Mouse (Mus musculus): Measurements from ENCODE around the gene Zfyve28. TPM values are rescaled to one million over a fixed set of nuclear protein-coding genes. Genes with fewer than 3 reads are reported as not detected.

Gene Zfyve28
- 10 to 100 TPM in 12 of 26 experiments, 1 to 10 TPM in 13, under 1 TPM in 1; 0.49 to 89.2 (median 7.3) TPM for total RNA-seq (2018; cell fraction: chromatin; rRNA removed)
- total RNA-seq (2018; cell fraction: cytosol; rRNA removed), result 1 to 10 TPM in 16 of 26 experiments, under 1 TPM in 10; 0.56 to 9.1 (median 1.9) TPM
- total RNA-seq (2018; cell fraction: nucleus; rRNA removed), result 10 to 100 TPM in 9 of 26 experiments, 1 to 10 TPM in 12, under 1 TPM in 5; 0.23 to 35.5 (median 2.8) TPM
- polyA plus RNA-seq (2018), result 3.7 to 7.8 TPM (median 6.6 TPM) in 3 replicates

DNA sequence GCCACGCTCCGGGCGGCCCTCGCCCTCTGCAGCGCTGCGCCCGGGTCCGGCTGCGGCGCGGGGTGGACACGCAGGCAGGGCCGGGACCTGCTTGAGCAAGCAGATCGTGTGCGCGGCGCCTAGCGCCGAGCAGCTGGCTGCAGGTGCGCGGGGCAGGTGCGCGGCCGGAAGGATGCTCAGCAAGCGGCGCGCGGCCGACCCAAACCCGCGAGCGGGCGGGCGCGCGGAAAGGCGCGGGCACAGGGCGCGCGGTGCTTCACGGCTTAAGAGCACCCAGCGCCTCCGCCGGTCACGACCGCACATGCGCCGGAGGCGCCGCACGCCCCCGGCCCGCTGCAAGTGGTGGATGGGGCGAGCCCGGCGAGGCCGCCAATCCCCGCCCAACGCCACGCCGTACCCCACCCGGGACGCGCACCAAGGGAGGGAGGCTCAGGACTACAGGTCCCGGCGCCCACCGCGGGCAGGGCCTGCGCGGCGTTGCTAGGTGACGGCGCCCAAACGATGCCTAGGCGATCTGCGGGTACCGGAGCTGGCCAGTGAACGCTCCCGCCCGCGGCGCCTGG is at the start of gene Zfyve28, which contains the start of gene Cfap99:
TSS of gene Zfyve28 (minus strand) at position 296 of the 563 bp plus-strand sequence.
TSS of gene Cfap99 (plus strand) at position 447 of the 563 bp plus-strand sequence.
- H3K27ac ChIP-seq, result no peak within 1 kb of the TSS
- no peak within 1 kb of the TSS for H3K4me3 ChIP-seq (ENCODE audit: inconsistent target)
- no peaks in the 10 kb centered on the region for H3K79me2 ChIP-seq (ENCODE audit: inconsistent target)
- WGBS (ENCODE audit: missing documents), result 2% methylated on average over 74 of the region's 83 CpGs
- no peaks in the 10 kb centered on the region for H3K36me3 ChIP-seq (ENCODE audit: inconsistent target)

DNA sequence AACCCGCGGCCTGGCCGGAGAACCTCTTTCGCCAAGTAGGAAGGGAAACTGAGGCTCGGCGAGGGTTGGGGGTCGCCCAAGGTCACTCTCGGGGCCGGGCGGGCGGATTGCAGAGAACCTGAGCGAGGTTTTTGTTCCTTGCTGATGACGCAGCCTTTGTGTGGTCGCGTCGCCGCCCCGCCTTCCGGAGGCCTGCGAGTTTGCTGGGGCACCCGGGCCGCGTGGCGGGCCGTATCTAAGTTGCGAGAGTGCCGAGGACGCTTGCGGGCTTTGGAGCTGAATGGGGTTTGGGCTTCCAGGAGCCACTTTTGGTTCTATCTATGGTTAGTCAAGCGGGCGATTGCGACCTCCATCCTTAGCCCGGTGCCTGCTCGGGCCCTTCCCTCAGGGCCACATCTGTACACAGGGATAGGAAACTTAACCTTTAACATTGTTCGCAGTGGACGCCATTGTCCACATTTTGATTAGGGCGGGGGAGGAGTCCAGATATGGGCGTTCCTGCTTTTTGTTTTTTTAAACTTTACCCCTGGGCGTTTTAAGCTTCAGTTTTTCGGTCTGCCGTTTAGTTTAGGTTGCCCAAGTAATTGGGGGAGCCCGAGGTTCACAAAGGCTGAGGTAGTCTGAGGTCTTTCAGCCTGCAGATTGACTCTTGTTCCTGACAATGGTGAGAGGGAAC is 48.7 kb upstream of the Zfyve28 start:
- Histone ChIP-seq H3K36me3 (ENCODE audit: inconsistent target) (no peaks in the 10 kb centered on the region), H3K4me3 (ENCODE audit: inconsistent target) (peak overlapping the region; percentile 88), H3K27ac (peak overlapping the region; percentile 84), H3K79me2 (ENCODE audit: inconsistent target) (peaks cover 60% of the 10 kb centered on the region)
- under 1% methylated on average over 39 of the region's 42 CpGs for WGBS (ENCODE audit: missing documents)

- H3K36me3 ChIP-seq (ENCODE audit: inconsistent target), result no peaks in the 10 kb centered on the region
- H3K4me3 ChIP-seq (ENCODE audit: inconsistent target), result peak within 1 kb of the TSS; percentile 88
- WGBS (ENCODE audit: missing documents), result under 1% methylated on average over 67 of the region's 67 CpGs
- peak within 1 kb of the TSS; percentile 84 for H3K27ac ChIP-seq
- peaks cover 53% of the 10 kb centered on the region for H3K79me2 ChIP-seq (ENCODE audit: inconsistent target)
Measured at GRCm38 (mm10) chr5:34336097-34336774, 48.0 kb upstream of the Zfyve28 start, which contains the start of gene Rnf4. Gene Rnf4 (plus strand): TSS chr5:34336289.

- Histone ChIP-seq H3K79me2 (ENCODE audit: inconsistent target) (peaks cover 47% of the 10 kb centered on the region), H3K27ac (peak overlapping the region; percentile 84), H3K36me3 (ENCODE audit: inconsistent target) (no peaks in the 10 kb centered on the region), H3K4me3 (ENCODE audit: inconsistent target) (peak overlapping the region; percentile 88)
- WGBS (ENCODE audit: missing documents), result 4% methylated on average over 21 of the region's 21 CpGs
Measured at GRCm38 (mm10) chr5:34335539-34336096, 47.4 kb upstream of the Zfyve28 start.

GRCm38 (mm10) chr5:34334081-34334480 is 45.8 kb upstream of the Zfyve28 start:
- H3K4me3 ChIP-seq (ENCODE audit: inconsistent target), result no peak overlapping the region
- peaks cover 32% of the 10 kb centered on the region for H3K79me2 ChIP-seq (ENCODE audit: inconsistent target)
- WGBS (ENCODE audit: missing documents), result 94% methylated on average over 1 of the region's 1 CpGs
- H3K36me3 ChIP-seq (ENCODE audit: inconsistent target), result no peaks in the 10 kb centered on the region
- no peak overlapping the region for H3K27ac ChIP-seq

- H3K4me3 ChIP-seq (ENCODE audit: inconsistent target), result no peak overlapping the region
- no peaks in the 10 kb centered on the region for H3K79me2 ChIP-seq (ENCODE audit: inconsistent target)
- no peaks in the 10 kb centered on the region for H3K36me3 ChIP-seq (ENCODE audit: inconsistent target)
- 77% methylated on average over 2 of the region's 2 CpGs for WGBS (ENCODE audit: missing documents)
- no peak overlapping the region for H3K27ac ChIP-seq
Measured at GRCm38 (mm10) chr5:34330136-34330535, 41.9 kb upstream of the Zfyve28 start.

DNA sequence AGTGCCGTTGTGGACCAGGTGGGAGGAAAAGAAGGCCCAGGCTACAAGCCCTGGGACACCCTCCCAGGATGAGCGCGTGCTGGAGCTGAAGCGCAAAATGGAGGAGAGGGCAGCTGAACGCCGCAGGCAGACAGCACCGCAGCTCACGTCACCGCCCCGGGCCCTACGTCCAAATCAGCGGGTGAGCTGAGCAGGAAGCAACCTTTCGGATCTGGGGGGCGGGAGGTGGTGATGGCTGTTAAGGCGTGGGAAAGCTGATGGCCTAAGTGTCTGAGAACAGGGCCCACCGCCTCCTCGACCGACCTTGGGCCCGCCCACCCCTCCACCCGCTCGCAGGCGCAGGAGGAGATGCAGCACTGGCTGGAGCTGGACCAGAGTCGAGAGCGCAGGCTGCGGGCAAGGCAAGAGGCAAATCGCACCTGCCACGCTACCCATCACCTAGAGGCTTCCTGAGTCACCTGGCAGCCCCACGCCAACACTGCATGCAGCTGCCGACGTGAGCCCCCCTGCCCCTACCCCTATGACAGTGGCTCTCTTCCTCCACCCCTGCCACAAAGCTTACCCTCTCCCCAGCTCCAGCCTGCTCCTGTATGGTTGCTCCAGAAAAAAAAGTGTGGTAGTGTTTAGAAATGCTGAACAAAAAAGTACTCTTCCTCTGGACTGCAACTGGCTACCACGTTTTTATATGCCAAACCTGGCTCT is 38.8 kb upstream of the Zfyve28 start:
- 82% methylated on average over 30 of the region's 31 CpGs for WGBS (ENCODE audit: missing documents)
- Histone ChIP-seq H3K27ac (no peak overlapping the region), H3K79me2 (ENCODE audit: inconsistent target) (no peaks in the 10 kb centered on the region), H3K4me3 (ENCODE audit: inconsistent target) (no peak overlapping the region), H3K36me3 (ENCODE audit: inconsistent target) (no peaks in the 10 kb centered on the region)

DNA sequence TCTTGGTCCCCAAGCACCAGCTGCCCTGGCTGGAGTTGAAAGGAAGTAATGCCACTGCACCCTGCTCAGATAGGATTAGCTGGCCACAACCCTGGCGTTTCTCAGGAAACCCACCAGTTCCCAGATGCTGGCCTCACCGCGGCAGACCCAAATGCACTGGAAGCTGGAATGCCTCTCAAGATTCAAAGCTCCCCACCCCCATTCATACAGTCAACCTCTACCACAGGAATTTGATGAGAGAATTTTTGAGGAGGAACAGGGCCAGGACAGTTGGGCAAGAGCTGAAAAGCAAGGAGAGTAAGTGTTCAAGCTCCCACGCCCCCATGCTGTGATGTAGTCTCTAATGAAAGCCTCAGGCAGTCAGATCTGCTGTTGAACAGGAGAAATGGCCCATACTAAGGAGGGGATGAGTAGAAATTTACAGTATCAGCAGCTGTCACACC is 38.0 kb upstream of the Zfyve28 start:
- Histone ChIP-seq H3K79me2 (ENCODE audit: inconsistent target) (no peaks in the 10 kb centered on the region), H3K4me3 (ENCODE audit: inconsistent target) (no peak overlapping the region), H3K27ac (no peak overlapping the region), H3K36me3 (ENCODE audit: inconsistent target) (no peaks in the 10 kb centered on the region)
- WGBS (ENCODE audit: missing documents), result 21% methylated on average over 4 of the region's 4 CpGs

GRCm38 (mm10) chr5:34325286-34325685 is 37.0 kb upstream of the Zfyve28 start:
- Histone ChIP-seq H3K4me3 (ENCODE audit: inconsistent target) (no peak overlapping the region), H3K36me3 (ENCODE audit: inconsistent target) (no peaks in the 10 kb centered on the region), H3K79me2 (ENCODE audit: inconsistent target) (no peaks in the 10 kb centered on the region), H3K27ac (no peak overlapping the region)

GRCm38 (mm10) chr5:34321236-34321635 is 33.0 kb upstream of the Zfyve28 start:
- Histone ChIP-seq H3K4me3 (ENCODE audit: inconsistent target) (no peak overlapping the region), H3K36me3 (ENCODE audit: inconsistent target) (no peaks in the 10 kb centered on the region), H3K27ac (no peak overlapping the region), H3K79me2 (ENCODE audit: inconsistent target) (no peaks in the 10 kb centered on the region)
- WGBS (ENCODE audit: missing documents), result 80% methylated on average over 4 of the region's 4 CpGs

DNA sequence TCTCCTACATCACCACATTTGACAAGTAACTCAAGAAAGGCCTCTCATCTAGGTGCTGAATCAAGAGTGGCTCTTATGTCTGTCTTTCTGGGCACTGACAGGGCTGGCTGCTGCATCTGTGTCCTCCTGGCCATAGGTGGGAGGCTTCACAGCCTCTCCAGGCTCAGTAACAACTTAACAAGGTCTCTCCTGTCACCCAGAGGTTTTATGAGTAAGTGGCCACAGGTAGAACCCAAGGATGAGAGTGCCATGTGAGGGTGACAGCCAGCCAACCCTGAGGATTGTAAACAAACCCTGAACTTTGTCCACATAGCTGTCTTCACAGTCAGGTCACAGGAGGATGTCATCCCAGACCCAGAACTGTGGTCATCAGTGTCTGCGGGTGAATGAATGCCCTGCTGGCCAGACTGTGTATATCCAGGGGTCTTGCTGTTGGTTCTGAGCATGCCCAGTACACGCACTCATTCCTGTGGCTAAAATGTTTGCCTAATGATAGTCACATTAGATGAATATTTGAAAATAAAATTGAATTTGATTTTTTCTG is 31.3 kb upstream of the Zfyve28 start:
- Histone ChIP-seq H3K79me2 (ENCODE audit: inconsistent target) (no peaks in the 10 kb centered on the region), H3K27ac (no peak overlapping the region), H3K4me3 (ENCODE audit: inconsistent target) (no peak overlapping the region), H3K36me3 (ENCODE audit: inconsistent target) (no peaks in the 10 kb centered on the region)
- WGBS (ENCODE audit: missing documents), result 91% methylated on average over 2 of the region's 2 CpGs

DNA sequence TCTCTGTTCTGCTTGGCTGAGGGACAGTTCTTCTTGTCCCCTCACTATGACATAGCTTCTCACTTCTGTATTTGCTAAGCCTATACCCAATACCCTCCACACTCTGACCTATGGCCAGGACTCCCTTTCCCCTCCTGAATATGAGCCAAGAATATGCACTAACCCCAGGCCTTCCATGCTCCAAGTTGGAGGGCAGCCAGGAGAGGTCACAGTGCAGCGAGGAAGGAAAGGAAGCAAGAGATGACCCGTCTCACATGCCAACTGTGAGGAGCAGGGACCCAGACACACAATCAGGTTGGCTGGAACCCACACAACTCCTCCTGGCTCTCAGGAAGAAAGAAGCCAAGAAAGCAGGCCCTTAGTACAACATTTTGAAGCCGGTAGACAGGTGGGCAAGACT is 20.8 kb upstream of the Zfyve28 start:
- H3K27ac ChIP-seq, result no peak overlapping the region
- H3K4me3 ChIP-seq (ENCODE audit: inconsistent target), result no peak overlapping the region
- WGBS (ENCODE audit: missing documents), result 79% methylated on average over 3 of the region's 3 CpGs
- H3K79me2 ChIP-seq (ENCODE audit: inconsistent target), result no peaks in the 10 kb centered on the region
- no peaks in the 10 kb centered on the region for H3K36me3 ChIP-seq (ENCODE audit: inconsistent target)

DNA sequence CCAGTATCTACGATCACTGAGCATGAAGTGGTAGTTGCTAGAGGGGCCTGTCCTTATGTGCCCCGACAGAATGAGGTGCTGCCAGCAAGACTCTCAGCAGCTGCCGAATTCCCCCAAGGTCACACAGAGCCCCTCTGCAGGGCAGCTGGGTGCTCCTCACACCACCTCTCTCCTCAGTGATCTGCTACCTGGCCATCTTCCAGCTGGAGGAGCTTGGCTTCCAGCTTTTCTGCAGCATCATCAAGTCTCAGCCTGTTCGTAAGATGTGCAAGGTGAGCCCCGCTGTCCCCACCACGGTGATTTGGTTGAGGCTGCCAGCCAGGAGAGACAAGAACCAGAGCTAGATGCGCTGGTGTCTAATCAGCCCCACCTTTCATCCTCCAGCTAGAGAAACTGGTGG is 14.1 kb upstream of the Zfyve28 start:
- Histone ChIP-seq H3K4me3 (ENCODE audit: inconsistent target) (no peak overlapping the region), H3K79me2 (ENCODE audit: inconsistent target) (no peaks in the 10 kb centered on the region), H3K36me3 (ENCODE audit: inconsistent target) (no peaks in the 10 kb centered on the region), H3K27ac (no peak overlapping the region)
- WGBS (ENCODE audit: missing documents), result 86% methylated on average over 7 of the region's 7 CpGs

Data from macrophage (primary cell).